Mouse (Mus musculus) limb, embryonic 12.5 days (tissue): ENCODE data around the gene Smc5. TPM values are rescaled to one million over a fixed set of nuclear protein-coding genes. Genes with fewer than 3 reads are reported as not detected.

Experiments used
- ATAC-seq: fragments of 200-750 bp; cut with Nextera tagmentation; 2 replicates; pipeline ENCODE4 v1.8.0; 2017; ENCODE audit warnings: low read depth, moderate TSS enrichment; ENCODE audit not compliant: insufficient number of reproducible peaks, insufficient read depth, low FRiP score, low TSS enrichment
- H3K27ac ChIP-seq: fragments of 300-500 bp; sonication (generic); 2 replicates; pipeline ENCODE4 v1.5.1; 2016; ENCODE audit warnings: mild to moderate bottlenecking, moderate library complexity
- H3K27me3 ChIP-seq: fragments of 300-500 bp; sonication (generic); 2 replicates; pipeline ENCODE4 v1.6.1; 2016; ENCODE audit warnings: mild to moderate bottlenecking, moderate library complexity
- H3K36me3 ChIP-seq: fragments of 300-500 bp; sonication (generic); 2 replicates; pipeline ENCODE4 v1.6.1; 2016; ENCODE audit warnings: mild to moderate bottlenecking, moderate library complexity
- H3K4me1 ChIP-seq: fragments of 300-500 bp; sonication (generic); replicated peaks from 2 replicates; pipeline ENCODE4 v1.6.1; 2016
- H3K4me2 ChIP-seq: fragments of 300-500 bp; sonication (generic); 2 replicates; pipeline ENCODE4 v1.6.1; 2016; ENCODE audit warnings: mild to moderate bottlenecking, moderate library complexity
- H3K4me3 ChIP-seq: fragments of 300-500 bp; sonication (generic); replicated peaks from 2 replicates; pipeline ENCODE4 v1.5.1; 2016; ENCODE audit warnings: mild to moderate bottlenecking
- H3K9ac ChIP-seq: fragments of 300-500 bp; sonication (generic); replicated peaks from 2 replicates; pipeline ENCODE4 v1.6.1; 2016; ENCODE audit warnings: mild to moderate bottlenecking, moderate library complexity
- H3K9me3 ChIP-seq: fragments of 300-500 bp; sonication (generic); 2 replicates; pipeline ENCODE4 v1.6.1; 2016; ENCODE audit warnings: mild to moderate bottlenecking, moderate library complexity
- WGBS: fragments of 180-500 bp; shearing (Covaris S2); methylation state at CpG from one replicate; pipeline ENCODE4 v1.1.7; 2016; 5-methylcytosine and 5-hydroxymethylcytosine counted together
- polyA plus RNA-seq: library from polyadenylated mRNA; unstranded; fragments of >200 nt; fragmentation: Nextera tagmentation; extraction: Ambion mirVana; gene quantifications from 2 replicates; pipeline ENCODE4 v1.2.1, GENCODE M21; 2016

The Smc5 gene
- polyA plus RNA-seq, 1 experiment from 2014 or later = 54.8 TPM

DNA sequence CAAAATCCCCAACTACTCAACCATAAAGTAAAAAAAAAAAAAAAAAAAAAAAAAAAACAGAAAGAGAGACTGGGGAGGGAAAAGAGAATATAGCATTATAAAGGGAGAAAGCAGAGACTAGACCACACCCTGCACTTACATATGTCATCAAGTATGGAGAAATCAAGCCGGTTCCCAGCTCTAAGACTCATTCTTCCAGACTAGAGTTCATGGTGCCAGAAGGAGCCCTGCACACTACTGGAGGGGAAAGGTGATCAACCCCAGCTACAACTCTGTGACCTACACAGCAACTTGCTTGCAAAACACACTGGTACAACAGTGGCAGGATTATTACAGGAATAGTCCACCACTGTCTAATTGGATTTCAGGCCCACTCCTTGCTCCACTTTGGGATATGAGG, 84.0 kb downstream of the Smc5 start:
- no peak overlapping the region for H3K9ac ChIP-seq
- H3K27me3 ChIP-seq = no peaks in the 10 kb centered on the region
- no peak overlapping the region for H3K27ac ChIP-seq
- no peaks in the 10 kb centered on the region for H3K9me3 ChIP-seq
- no peak overlapping the region for H3K4me2 ChIP-seq
- H3K36me3 ChIP-seq = peaks cover 5% of the 10 kb centered on the region
- H3K4me1 ChIP-seq = no peaks in the 10 kb centered on the region
- H3K4me3 ChIP-seq = no peak overlapping the region
- 88% methylated on average over 1 of the region's 1 CpGs for WGBS
- no peak for ATAC-seq

DNA sequence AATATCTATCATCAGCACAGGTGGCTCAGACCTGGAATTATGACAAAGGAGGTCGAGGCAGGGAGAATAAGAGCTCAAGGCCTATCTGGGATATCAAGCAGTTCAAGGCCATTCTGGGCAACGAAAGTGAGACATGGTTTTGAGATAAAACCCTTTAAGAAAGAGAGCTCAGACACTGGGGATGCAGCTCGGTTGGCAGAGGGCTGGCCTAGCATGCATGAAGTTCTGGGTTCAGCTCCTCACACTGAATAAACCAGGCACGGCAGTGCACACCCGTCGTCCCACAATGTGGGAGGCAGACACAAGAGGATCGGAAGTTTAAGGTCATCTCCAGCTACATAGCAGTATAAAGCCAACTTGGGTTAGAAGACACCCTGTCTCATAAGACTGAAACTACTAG, 84.7 kb downstream of the Smc5 start:
- H3K36me3 ChIP-seq = peaks cover 8% of the 10 kb centered on the region
- no peaks in the 10 kb centered on the region for H3K27me3 ChIP-seq
- H3K9ac ChIP-seq = no peak overlapping the region
- no peak for ATAC-seq
- no peaks in the 10 kb centered on the region for H3K9me3 ChIP-seq
- no peak overlapping the region for H3K4me3 ChIP-seq
- H3K27ac ChIP-seq = no peak overlapping the region
- 94% methylated on average over 7 of the region's 7 CpGs for WGBS
- no peaks in the 10 kb centered on the region for H3K4me1 ChIP-seq
- H3K4me2 ChIP-seq = no peak overlapping the region

DNA sequence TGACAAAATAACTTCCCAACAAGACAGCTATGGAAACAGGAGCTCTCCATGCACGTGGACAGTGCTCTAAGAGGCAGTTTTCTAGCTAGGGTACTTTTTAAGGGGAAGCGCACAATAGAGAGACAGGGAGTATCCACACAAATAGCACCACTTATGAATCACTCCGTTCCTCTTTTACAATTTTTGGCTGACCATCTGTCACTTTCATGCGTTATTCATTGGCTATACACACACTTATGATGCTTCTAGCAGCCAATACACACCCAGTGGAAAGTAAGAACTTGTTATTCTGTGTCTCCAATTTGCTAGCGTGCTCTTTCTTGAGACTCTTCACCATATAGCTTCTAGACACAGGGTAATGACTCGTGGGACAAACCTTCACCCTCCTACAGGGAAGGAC, 86.0 kb downstream of the Smc5 start:
- WGBS = 92% methylated on average over 6 of the region's 6 CpGs
- Histone ChIP-seq H3K27ac (no peak overlapping the region), H3K9me3 (no peaks in the 10 kb centered on the region)

DNA sequence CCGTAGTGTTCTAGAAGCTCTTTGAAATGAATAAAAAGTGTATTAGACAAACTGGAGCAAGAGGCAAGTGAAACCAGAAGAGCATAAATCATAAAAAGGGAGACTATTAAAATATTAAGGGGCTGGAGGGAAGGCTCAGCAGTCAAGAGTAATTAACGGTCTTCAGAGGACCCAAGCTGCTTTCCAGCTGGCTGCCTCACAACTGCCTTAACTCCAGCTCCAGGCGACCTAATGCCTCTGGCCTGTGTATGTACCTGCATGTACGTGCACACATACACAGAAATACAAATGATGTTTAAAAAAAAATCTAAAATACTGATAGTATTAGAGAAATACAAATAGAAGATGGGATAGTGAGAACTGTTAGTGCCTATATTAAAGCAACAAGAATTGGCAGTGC, 89.6 kb downstream of the Smc5 start:
- no peaks in the 10 kb centered on the region for H3K9me3 ChIP-seq
- H3K27me3 ChIP-seq = no peaks in the 10 kb centered on the region
- no peaks in the 10 kb centered on the region for H3K4me1 ChIP-seq
- peaks cover 4% of the 10 kb centered on the region for H3K36me3 ChIP-seq
- no peak overlapping the region for H3K4me2 ChIP-seq
- no peak overlapping the region for H3K4me3 ChIP-seq
- 75% methylated on average over 4 of the region's 4 CpGs for WGBS
- no peak overlapping the region for H3K9ac ChIP-seq
- no peak for ATAC-seq
- H3K27ac ChIP-seq = no peak overlapping the region

More for the DNA sequence above, 86.0 kb downstream of the Smc5 start:
- ATAC-seq = no peak
- H3K4me3 ChIP-seq = no peak overlapping the region
- peaks cover 8% of the 10 kb centered on the region for H3K36me3 ChIP-seq
- H3K4me2 ChIP-seq = no peak overlapping the region
- no peaks in the 10 kb centered on the region for H3K4me1 ChIP-seq
- no peak overlapping the region for H3K9ac ChIP-seq
- no peaks in the 10 kb centered on the region for H3K27me3 ChIP-seq

DNA sequence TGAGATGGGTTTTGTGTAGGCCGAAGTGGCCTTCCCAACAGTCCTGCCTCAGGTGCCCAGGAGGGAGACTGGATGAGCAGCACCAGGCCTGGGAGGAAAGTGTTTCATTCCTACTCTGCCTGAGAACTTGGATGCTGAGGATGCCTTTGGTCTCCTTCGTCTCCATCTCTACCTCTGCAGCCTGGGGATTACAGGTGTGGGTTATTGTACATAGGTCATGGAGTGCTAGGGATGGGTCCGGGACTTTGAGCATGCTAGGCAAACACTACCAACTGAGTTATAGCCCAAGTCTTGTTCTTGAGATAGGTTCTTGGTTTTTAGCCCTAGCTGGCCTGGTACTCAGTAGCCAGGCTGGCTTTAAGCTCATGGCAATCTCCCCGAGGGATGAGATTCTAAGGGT, 90.2 kb downstream of the Smc5 start:
- H3K4me1 ChIP-seq = no peaks in the 10 kb centered on the region
- H3K9me3 ChIP-seq = no peaks in the 10 kb centered on the region
- no peaks in the 10 kb centered on the region for H3K27me3 ChIP-seq
- WGBS = 94% methylated on average over 4 of the region's 4 CpGs
- no peak overlapping the region for H3K27ac ChIP-seq
- peaks cover 4% of the 10 kb centered on the region for H3K36me3 ChIP-seq
- H3K4me3 ChIP-seq = no peak overlapping the region
- no peak overlapping the region for H3K9ac ChIP-seq
- no peak overlapping the region for H3K4me2 ChIP-seq
- no peak for ATAC-seq

DNA sequence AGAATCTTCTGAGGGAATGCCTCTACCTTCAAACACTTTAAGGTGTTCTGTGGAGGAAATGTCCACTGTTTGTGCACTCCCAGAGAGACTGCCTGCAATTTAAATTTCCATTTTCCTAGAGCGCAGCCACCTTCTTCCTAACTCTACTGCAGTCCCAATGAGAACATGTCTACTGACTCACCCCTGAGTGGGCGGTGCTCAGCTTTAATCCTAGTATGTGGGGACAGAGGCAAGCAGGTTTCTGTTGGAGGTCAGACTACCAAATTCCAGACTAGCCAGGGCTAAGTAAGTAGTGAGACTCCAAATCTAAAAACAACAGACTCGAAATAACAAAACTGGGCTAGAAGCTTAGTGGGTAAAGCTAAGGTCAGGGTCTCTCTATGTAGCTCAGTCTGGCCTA, 95.2 kb downstream of the Smc5 start:
- Histone ChIP-seq H3K36me3 (no peaks in the 10 kb centered on the region; the same call in 1 of the 2 replicates), H3K9ac (no peak overlapping the region), H3K4me1 (no peaks in the 10 kb centered on the region), H3K27me3 (no peaks in the 10 kb centered on the region), H3K4me3 (no peak overlapping the region), H3K27ac (no peak overlapping the region), H3K4me2 (no peak overlapping the region), H3K9me3 (no peaks in the 10 kb centered on the region)
- WGBS = 88% methylated on average over 3 of the region's 3 CpGs
- no peak for ATAC-seq

DNA sequence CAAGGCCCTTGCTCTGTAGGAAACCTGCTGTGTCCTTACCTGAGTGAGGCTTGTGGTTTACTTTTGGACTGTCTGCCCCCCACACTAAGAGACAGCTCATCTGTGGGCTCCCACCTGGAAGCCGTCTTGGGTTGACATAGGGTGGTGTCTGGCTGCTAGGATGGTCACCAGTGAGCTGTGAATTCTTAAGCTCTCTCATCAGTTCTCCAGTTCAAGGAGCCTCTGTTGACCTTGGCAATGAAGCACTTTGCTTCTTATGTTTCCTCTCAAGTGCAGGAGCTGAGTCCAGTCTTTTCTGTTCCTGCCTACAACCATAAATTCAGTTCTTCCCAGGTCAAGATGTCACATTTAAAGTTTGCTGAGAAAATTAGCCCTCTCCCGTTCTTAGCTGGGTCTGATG, 98.2 kb downstream of the Smc5 start:
- 68% methylated on average over 2 of the region's 2 CpGs for WGBS
- H3K27ac ChIP-seq = no peak overlapping the region
- no peaks in the 10 kb centered on the region for H3K27me3 ChIP-seq
- no peaks in the 10 kb centered on the region; the same call in 1 of the 2 replicates for H3K9me3 ChIP-seq
- no peak overlapping the region for H3K4me3 ChIP-seq
- H3K36me3 ChIP-seq = no peaks in the 10 kb centered on the region
- no peak overlapping the region for H3K9ac ChIP-seq
- ATAC-seq = no peak
- no peak overlapping the region for H3K4me2 ChIP-seq
- no peaks in the 10 kb centered on the region for H3K4me1 ChIP-seq

DNA sequence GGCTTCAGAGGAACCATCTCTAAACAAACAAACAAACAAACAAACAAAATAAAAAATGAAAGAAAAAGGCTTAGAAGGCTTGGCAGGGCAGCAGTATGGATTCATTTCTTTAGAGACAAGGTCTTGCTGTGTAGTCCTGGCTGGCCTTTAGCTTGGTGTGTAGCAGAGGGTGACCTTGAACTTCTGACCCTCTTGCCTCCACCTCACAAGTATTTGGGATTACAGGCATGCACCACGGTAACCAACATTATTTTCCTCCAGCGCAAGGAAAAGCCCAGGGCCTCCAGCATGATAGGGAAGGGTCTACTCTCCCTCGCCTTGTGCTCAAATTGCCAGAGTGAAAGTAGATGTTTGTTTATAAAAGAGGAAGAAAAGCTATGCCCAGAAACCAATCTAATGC, 98.6 kb downstream of the Smc5 start:
- 78% methylated on average over 3 of the region's 3 CpGs for WGBS

DNA sequence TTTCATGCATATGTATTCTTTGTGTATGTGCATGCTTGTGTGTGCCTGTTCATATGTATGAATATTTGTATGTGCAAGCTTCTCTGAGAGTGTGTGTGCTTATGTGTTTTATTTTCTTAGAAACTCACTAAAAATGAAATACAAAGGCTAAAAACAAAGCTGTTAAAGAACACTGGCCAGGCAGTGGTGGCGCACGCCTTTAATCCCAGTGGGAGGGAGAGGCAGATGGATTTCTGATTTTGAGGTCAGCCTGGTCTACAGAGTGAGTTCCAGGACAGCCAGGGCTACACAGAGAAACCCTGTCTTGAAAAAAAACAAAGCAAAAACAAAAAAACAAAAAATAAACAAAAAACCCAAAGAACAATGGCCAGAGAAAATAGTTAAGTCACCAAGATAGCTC, 102.6 kb downstream of the Smc5 start:
- Histone ChIP-seq H3K36me3 (no peaks in the 10 kb centered on the region), H3K27ac (no peak overlapping the region), H3K4me3 (no peak overlapping the region), H3K9ac (no peak overlapping the region), H3K4me2 (no peak overlapping the region), H3K4me1 (no peaks in the 10 kb centered on the region), H3K27me3 (no peaks in the 10 kb centered on the region), H3K9me3 (peaks cover 4% of the 10 kb centered on the region; the same call in 1 of the 2 replicates)
- ATAC-seq = no peak
- 91% methylated on average over 2 of the region's 2 CpGs for WGBS

More for the DNA sequence above, 98.6 kb downstream of the Smc5 start:
- no peak overlapping the region for H3K4me2 ChIP-seq
- H3K9me3 ChIP-seq = peaks cover 1% of the 10 kb centered on the region; the same call in 1 of the 2 replicates
- no peak for ATAC-seq
- no peak overlapping the region for H3K4me3 ChIP-seq
- no peak overlapping the region for H3K27ac ChIP-seq
- H3K9ac ChIP-seq = no peak overlapping the region
- no peaks in the 10 kb centered on the region for H3K36me3 ChIP-seq
- no peaks in the 10 kb centered on the region for H3K27me3 ChIP-seq
- no peaks in the 10 kb centered on the region for H3K4me1 ChIP-seq

DNA sequence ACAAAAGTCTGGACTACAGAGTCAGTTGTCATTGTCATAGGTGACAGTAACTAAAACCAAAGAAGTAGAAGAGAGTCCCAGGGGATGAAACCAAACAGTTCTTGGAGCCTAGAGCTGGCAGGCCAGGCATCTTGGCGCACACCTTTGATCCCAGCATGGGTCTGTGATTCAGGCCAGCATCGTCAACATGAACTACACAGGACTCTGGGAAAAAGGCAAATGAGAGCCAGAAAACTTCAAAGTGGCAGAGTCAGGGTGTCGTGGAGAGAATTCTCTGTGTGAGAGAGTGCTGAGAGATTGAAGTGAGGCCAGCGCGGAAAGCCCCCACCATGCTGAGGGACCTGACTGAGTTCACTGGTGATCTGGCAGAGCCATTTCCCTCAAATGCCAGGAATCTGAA, 103.2 kb downstream of the Smc5 start:
- H3K4me3 ChIP-seq = no peak overlapping the region
- no peak for ATAC-seq
- H3K4me2 ChIP-seq = no peak overlapping the region
- H3K4me1 ChIP-seq = no peaks in the 10 kb centered on the region
- H3K27ac ChIP-seq = no peak overlapping the region
- WGBS = 61% methylated on average over 5 of the region's 5 CpGs
- H3K9me3 ChIP-seq = peaks cover 4% of the 10 kb centered on the region; the same call in 1 of the 2 replicates
- no peaks in the 10 kb centered on the region for H3K36me3 ChIP-seq
- no peaks in the 10 kb centered on the region for H3K27me3 ChIP-seq
- no peak overlapping the region for H3K9ac ChIP-seq

DNA sequence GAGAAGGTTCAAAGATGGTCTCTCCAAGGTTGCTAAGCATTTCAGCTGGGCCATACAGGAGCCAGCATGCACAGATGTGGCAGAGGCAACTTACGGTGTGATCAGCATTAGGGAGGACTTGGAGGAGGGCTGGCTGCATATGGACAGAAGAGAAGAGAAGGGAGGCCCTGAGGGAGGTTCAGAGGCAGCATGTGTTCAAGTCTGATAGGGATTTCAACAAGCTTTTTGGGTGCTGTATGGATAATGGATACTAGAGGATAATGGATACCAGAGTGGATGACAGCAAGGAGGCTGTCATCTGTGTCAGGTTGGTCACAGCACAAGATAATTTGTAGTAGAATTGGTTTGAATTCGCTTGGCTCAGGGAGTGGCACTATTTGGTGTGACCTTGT, 104.0 kb downstream of the Smc5 start:
- Histone ChIP-seq H3K27ac (no peak overlapping the region), H3K9ac (no peak overlapping the region), H3K27me3 (no peaks in the 10 kb centered on the region), H3K36me3 (no peaks in the 10 kb centered on the region), H3K9me3 (peaks cover 4% of the 10 kb centered on the region; the same call in 1 of the 2 replicates), H3K4me1 (no peaks in the 10 kb centered on the region), H3K4me2 (no peak overlapping the region), H3K4me3 (no peak overlapping the region)
- WGBS = 86% methylated on average over 2 of the region's 2 CpGs
- ATAC-seq = no peak

DNA sequence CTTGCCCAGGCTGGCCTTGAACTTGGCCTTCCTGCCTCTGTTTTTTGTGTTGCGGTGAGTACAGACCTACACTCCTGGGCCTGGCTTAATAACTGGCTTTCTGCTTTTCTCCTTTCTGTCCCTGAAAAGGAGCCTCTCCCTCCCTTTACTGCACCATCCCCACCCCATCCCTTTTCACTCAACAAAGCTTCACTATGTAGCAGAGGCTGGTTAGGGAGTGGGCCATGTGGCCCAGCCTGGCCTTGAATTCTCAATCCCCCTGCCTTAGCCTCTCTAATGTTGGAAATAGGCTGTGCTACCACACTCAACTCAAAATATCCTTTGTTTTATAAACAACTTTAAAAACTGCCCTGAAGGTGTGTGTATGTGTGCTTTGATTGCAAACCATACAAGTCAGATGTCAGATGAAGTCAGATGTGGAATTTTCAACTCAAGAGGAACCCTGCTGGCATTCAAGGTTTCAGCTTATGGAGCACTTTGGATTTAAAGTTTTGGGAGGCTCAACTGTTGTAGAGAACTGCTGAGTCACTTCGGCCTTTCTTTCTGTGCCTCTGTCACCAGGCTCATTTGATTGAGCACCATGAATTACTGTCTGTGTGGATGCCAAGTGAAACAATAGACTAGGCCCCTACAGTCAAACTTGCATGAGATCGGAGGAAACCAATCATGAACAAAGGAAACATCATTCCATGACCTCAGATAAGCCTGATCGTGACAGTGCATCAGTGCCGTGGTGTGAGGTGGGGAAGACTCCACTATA, 104.6 kb downstream of the Smc5 start:
- Histone ChIP-seq H3K36me3 (no peaks in the 10 kb centered on the region), H3K9me3 (peaks cover 4% of the 10 kb centered on the region; the same call in 1 of the 2 replicates), H3K27ac (no peak overlapping the region), H3K4me1 (no peaks in the 10 kb centered on the region), H3K4me2 (no peak overlapping the region), H3K9ac (no peak overlapping the region), H3K27me3 (no peaks in the 10 kb centered on the region), H3K4me3 (no peak overlapping the region)
- no peak for ATAC-seq
- 92% methylated on average over 5 of the region's 5 CpGs for WGBS
